Mouse (Mus musculus) testis, postnatal 14 days (tissue): ENCODE measurements around the gene Wdr12.
"Not testable (repeated sequence)": the region's sequence is repeated elsewhere in the genome, so short reads cannot be mapped to it uniquely, and the experiment has no call there.

Source experiments
- DNase-seq: peaks from one replicate; pipeline ENCODE4 v3.0.0; 2021; ENCODE audit warnings: low spot score

Gene Wdr12

DNA sequence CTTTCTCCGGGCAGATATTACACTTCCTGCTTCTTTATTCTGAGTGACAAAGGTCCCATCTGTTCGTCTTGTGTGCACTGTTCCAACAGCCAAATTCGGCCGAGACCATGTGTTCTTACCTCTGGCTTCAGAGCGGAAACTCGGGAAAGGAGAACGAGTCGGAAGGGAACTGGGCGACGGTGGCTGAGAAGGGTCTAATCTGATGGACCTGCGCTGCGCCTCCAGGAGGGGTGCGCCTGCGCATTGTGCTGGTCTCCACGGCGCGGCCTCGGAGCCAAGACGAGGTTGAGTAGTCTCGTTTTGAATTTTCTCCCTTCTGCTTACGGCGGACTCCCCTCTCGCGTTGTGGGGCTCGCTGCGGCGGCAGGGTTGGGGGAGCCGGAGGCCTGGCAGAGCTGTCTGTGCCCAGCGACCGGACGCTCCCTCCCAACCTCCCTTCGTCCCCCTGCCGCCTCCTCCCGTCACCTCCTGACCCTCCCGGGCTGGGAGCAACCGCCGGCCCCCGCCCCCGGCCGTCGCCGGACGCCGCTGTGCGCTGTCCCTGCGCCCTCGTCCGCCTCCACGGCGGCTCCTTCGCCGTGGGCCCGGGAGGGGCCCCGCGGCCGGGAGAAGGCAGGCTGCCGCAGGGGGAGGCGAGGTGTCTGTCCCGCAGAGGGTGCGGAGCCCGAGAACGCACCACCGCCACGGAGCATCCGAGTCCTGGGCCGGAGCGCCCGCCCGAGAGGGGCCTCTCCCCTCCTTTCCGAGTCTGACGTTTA, at the start of gene Wdr12, which contains the start of gene Carf:
Gene Wdr12, minus strand, starts transcription at position 622 of the 758 bp plus-strand sequence.
Gene Carf, plus strand, starts transcription at position 224 of the 758 bp plus-strand sequence.
- DNase-seq, result peak; percentile 98

DNA sequence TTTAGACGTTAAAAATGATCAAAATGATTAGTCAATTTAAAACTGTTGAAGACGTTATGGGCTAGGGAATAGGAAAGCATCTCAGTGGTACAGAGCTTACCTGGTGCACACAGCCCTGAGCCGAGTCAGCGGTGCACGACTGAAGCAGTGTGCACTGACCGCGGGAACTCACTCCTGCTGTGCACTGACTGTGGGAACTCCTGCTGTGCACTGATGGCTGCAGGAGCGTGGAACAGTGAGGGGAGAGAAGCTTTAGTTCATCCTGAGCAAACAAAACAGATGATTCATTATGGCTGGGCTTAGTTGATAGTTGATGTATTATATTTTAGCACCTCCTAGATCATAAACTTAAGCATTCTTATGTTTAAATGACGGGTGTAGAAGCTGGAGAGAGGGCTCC, 38.9 kb upstream of the Wdr12 start:
- no peak for DNase-seq

DNA sequence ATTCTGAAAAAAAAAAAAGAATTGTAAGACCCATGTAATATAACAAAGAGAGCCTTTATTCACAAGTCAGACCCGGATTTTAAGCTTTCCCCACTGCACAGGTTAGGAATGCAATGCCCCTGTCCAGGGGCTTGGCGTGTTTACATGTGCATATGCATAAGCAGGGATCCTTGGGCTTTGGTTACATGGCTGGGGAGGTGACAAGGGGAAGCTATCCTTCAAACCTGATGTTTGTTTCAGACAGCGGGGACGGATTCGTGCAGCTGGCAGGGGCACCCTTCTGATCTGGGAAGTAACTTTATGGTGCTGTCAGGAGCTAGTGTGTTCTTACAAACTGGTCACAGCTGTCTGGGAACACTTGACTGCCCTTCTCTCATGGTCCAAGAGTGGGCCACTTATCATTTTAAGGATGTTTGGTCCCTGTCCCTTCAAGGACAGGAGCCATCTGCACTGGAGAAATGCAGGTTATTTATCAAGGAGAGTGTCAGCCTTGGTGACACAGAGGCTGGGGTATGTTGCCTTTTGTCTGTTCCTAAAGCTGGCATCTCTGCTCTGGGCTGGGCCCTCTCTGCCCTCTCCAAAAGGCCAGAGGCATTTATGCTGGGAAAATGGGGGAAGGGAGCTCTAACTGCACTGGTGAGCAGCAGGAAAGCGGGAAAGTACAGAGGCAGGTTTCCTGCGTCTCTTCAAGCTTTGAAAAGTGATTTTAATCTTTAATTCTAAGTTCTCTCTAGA, 19.4 kb upstream of the Wdr12 start:
- DNase-seq, result no peak

DNA sequence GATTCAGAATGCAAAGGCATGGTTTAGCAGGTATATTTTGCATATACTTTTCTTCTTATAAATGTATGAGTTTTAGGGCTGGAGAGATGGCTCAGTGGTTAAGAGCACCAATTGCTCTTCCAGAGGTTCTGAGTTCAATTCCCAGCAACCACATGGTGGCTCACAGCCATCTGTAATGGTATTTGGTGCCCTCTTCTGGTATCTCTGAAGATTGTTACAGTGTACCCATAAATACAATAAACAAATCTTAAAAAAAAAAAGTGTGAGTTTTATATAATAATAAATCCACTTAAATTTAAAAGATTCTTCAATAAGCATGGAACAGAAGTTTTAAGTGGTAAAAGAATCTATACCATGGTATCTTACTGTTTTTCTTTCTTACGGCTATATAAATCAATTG, 6.1 kb upstream of the Wdr12 start:
- DNase-seq, result no peak

GRCm38 (mm10) chr1:60098839-60099238, 394 bp upstream of the Wdr12 start:
- no peak for DNase-seq

DNA sequence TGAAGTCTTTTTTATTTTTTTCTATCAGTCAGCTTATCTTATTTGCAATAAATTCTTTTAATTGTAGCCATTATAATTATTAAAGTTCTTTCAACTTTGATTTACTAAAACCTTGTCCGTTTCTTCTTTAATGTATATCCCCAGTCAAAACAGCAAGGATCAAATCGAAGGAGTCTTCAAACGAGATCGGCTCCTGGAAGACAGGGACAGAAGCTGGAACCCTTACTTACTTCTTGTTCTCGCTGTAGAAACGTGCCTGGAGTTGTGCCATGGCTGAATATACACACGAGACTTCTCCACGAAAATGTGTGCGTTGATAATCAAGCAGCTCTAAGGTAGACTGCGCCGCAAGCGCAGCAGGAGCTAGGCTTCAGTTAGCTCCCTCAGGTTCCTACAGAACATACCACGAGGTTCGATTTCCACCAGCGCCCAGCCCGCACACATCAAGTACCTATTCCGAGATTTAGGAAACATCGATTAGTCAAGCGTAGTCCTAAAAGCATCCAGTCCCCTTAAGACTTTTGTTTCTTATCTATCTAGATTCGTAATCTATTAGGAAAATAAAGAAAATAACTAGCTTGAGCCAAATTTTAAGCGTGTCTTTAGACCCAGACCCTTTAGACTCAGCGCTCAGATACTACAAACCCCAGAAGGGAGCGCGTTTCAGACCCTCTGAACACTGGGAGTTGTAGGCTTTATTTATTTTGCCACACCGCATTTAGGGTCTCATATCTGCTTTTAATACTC, 995 bp downstream of the Wdr12 start:
- DNase-seq, result peak; percentile 75

- DNase-seq, result no peak
Measured at GRCm38 (mm10) chr1:60096572-60097276, 1.7 kb downstream of the Wdr12 start.

- DNase-seq, result no peak
Measured at GRCm38 (mm10) chr1:60076411-60076810, 22.0 kb downstream of the Wdr12 start.

- no peak for DNase-seq
Measured at GRCm38 (mm10) chr1:60075590-60075989, 22.9 kb downstream of the Wdr12 start.

GRCm38 (mm10) chr1:60074935-60075334, 23.5 kb downstream of the Wdr12 start:
- DNase-seq, result no peak

DNA sequence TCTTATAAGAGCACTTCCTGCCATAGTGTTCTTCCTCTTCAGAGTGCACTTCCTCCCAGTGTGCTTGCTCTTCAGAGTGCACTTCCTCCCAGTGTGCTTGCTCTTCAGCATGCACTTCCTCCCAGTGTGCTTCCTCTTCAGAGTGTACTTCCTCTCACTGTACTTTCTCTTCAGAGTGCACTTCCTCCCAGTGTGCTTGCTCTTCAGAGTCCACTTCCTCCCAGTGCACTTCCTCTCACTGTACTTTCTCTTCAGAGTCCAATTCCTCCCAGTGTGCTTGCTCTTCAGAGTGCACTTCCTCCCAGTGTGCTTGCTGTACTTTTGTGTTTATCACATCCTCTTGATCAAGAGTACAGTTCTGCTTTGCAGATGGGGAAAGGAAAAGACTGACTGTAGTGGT, 27.7 kb downstream of the Wdr12 start:
- DNase-seq, result not testable (repeated sequence)

DNA sequence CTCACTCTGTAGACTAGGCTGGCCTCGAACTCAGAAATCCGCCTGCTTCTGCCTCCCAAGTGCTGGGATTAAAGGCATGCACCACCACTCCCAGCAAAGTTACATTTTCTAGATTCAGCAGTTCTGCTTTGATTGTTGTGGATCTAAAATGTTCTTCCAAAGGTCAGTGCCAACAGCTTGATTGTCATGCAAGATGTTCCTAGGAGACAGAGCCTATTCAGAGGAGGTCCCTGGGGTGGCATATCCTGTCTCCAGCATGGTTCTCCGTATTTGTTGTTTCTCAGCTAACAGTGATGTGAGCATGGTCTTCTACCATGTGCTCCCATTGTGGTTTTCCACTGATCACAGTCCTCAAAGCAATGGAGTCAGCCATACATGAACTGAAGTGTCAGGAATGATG, 42.1 kb downstream of the Wdr12 start:
- DNase-seq, result no peak

DNA sequence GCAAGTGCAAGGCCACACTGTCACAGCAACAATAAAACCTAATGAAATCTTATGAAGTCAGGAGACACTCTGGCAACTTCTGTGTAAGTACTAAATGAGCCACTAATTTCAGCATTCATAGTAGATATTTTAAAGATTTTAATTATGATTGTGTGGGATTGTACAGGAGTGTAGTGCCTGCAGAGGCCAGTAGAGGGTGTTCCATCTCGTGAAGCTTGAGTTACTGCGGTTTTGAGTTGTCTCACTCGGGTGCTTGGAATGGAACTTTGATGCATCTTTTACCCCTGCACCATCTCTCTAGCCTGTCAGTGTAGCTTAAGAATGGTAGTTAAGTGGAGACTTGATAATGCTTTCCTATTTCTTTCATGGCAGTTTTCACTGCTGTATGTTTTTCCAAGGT, 43.8 kb downstream of the Wdr12 start:
- no peak for DNase-seq

DNA sequence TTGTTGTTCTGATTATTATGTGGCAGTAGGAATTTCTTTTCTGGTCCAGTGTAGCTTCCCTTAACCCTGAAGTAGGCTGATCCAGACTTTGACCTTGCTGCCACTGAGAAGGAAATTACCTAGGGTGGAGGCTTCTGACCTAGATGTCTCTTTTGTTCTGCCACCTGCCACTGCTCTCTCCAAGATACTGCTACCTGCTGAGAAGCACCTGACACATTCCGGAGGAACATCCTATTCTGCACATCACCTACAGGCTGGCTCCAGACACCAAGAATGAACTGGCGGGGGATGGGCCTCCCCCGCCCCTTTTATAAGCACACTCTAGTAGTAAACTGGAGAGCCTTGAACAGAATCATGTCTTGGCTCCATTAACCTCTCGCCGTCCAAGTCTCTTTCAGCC, 51.0 kb downstream of the Wdr12 start:
- DNase-seq, result not testable (repeated sequence)

DNA sequence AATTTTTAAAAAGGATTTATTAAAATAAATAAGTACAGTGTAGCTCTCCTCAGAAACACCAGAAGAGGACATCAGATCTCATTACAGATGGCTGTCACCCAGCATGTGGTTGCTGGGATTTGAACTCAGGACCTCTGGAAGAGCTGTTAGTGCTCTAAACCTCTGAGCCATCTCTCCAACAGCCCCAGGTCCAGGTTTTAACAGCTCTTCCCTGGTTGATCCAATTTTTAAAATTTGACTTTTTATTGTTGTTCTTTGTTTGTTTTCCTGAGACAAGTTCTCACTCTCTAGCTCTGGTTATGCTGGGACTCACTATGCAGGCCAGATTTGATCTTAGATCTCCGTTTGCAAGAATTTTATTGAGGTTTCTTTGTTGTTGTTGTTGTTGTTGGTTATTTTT, 53.9 kb downstream of the Wdr12 start:
- DNase-seq, result no peak

DNA sequence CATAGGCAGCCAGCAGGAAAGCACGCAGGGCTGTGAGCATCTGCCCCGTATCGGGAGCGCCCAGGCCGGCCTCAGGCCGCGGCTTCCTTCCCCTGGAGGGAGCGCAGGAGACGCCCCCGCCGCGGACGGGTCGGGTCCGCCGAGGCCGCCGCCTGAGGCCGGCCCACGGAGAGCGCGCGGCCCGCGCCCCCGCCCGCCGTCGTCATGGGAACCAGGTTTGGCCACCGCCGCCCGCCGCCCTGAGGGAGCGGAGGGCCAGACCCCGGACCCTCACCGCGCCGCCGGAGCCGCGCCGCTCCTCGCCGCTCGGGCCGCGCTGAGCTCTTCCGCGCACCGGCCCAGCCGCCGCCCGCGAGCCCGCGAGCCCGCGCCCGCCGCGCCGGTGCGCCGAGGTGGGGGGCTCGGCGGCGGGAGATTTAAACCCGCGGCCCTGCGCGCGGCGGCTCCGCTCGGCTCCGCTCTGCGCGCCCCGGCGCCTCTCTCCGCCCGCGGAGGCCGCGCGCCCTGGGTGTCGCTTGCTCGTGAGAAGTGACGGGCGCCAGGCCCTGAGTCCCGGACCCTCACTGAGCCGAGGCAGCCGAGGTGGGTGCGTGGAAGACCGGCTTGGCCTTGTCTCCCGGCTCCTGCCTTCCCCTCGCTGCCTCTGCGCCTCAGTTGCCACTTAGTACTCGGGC, 55.5 kb downstream of the Wdr12 start, which contains the start of gene Ica1l:
Gene Ica1l, minus strand, starts transcription at position 389 of the 674 bp plus-strand sequence.
- DNase-seq, result peak; percentile 86

GRCm38 (mm10) chr1:60042398-60042795, 56.0 kb downstream of the Wdr12 start:
- peak; percentile 58 for DNase-seq

GRCm38 (mm10) chr1:60035044-60035443, 63.4 kb downstream of the Wdr12 start:
- DNase-seq, result no peak
